Mouse (Mus musculus): ENCODE results near the gene Cwc27.

Gene Cwc27

GRCm38 (mm10) chr13:104816635-104817571 is at the start of gene Cwc27:
Gene Cwc27 (minus strand): TSS chr13:104817142.
- peak; percentile 67 to 80 for DNase-seq (ENCODE audit: low spot score in 2 of 2)

GRCm38 (mm10) chr13:104866726-104867125 is 49.8 kb upstream of the Cwc27 start:
- no peak for DNase-seq (ENCODE audit: low spot score in 2 of 2)

- peak; percentile 28 to 53 for DNase-seq (ENCODE audit: low spot score in 2 of 2)
These were observed 46.4 kb upstream of the Cwc27 start, which contains the start of gene Shisal2b for GRCm38 (mm10) chr13:104863127-104863979. Gene Shisal2b (minus strand): TSS chr13:104863893.

GRCm38 (mm10) chr13:104853645-104854044 is 36.7 kb upstream of the Cwc27 start:
- DNase-seq (ENCODE audit: low spot score in 2 of 2), result no peak

- no peak for DNase-seq (ENCODE audit: low spot score in 2 of 2)
These were observed 26.6 kb upstream of the Cwc27 start for GRCm38 (mm10) chr13:104843295-104844089.

- no peak for DNase-seq (ENCODE audit: low spot score in 2 of 2)
These were observed 25.0 kb upstream of the Cwc27 start for GRCm38 (mm10) chr13:104841937-104842336.

- no peak for DNase-seq (ENCODE audit: low spot score in 2 of 2)
These were observed 20.7 kb upstream of the Cwc27 start for GRCm38 (mm10) chr13:104837628-104838027.

GRCm38 (mm10) chr13:104832811-104833210 is 15.9 kb upstream of the Cwc27 start:
- no peak for DNase-seq (ENCODE audit: low spot score in 2 of 2)

- no peak for DNase-seq (ENCODE audit: low spot score in 2 of 2)
These were observed 8.5 kb upstream of the Cwc27 start for GRCm38 (mm10) chr13:104825470-104825869.

- no peak for DNase-seq (ENCODE audit: low spot score in 2 of 2)
These were observed 5.5 kb upstream of the Cwc27 start for GRCm38 (mm10) chr13:104822411-104822838.

- DNase-seq (ENCODE audit: low spot score in 2 of 2), result no peak
These were observed 5.0 kb upstream of the Cwc27 start for GRCm38 (mm10) chr13:104821908-104822307.

GRCm38 (mm10) chr13:104821192-104821591 is 4.2 kb upstream of the Cwc27 start:
- DNase-seq (ENCODE audit: low spot score in 2 of 2), result no peak

- DNase-seq (ENCODE audit: low spot score in 2 of 2), result no peak
These were observed 754 bp upstream of the Cwc27 start for GRCm38 (mm10) chr13:104817696-104818095.

GRCm38 (mm10) chr13:104816270-104816634 is 690 bp downstream of the Cwc27 start:
- DNase-seq (ENCODE audit: low spot score in 2 of 2), result no peak

- DNase-seq (ENCODE audit: low spot score in 2 of 2), result no peak
These were observed 11.3 kb downstream of the Cwc27 start for GRCm38 (mm10) chr13:104805681-104806080.

- DNase-seq (ENCODE audit: low spot score in 2 of 2), result no peak
These were observed 17.3 kb downstream of the Cwc27 start for GRCm38 (mm10) chr13:104799566-104800182.

GRCm38 (mm10) chr13:104799067-104799466 is 17.9 kb downstream of the Cwc27 start:
- DNase-seq (ENCODE audit: low spot score in 2 of 2), result no peak

- no peak for DNase-seq (ENCODE audit: low spot score in 2 of 2)
These were observed 22.5 kb downstream of the Cwc27 start for GRCm38 (mm10) chr13:104794421-104794820.

- DNase-seq (ENCODE audit: low spot score in 2 of 2), result no peak
These were observed 24.8 kb downstream of the Cwc27 start, which contains the start of gene Srek1ip1 for GRCm38 (mm10) chr13:104792184-104792583. Gene Srek1ip1 (plus strand): TSS chr13:104792484.

- DNase-seq (ENCODE audit: low spot score in 2 of 2), result peak in 1 of 2 experiments; percentile 5
These were observed 27.3 kb downstream of the Cwc27 start for GRCm38 (mm10) chr13:104789663-104790062.

GRCm38 (mm10) chr13:104787260-104787659 is 29.7 kb downstream of the Cwc27 start:
- DNase-seq (ENCODE audit: low spot score in 2 of 2), result no peak

Measured in cerebellum, postnatal 4 days (tissue).